Mouse (Mus musculus): ENCODE data around the gene Mcl1. TPM values are rescaled to one million over a fixed set of nuclear protein-coding genes. Genes with fewer than 3 reads are reported as not detected.
"Not testable (repeated sequence)": the region's sequence is repeated elsewhere in the genome, so short reads cannot be mapped to it uniquely, and the experiment has no call there.

The Mcl1 gene
- polyA plus RNA-seq, 1 experiment from 2014 or later: 66.8 TPM

DNA sequence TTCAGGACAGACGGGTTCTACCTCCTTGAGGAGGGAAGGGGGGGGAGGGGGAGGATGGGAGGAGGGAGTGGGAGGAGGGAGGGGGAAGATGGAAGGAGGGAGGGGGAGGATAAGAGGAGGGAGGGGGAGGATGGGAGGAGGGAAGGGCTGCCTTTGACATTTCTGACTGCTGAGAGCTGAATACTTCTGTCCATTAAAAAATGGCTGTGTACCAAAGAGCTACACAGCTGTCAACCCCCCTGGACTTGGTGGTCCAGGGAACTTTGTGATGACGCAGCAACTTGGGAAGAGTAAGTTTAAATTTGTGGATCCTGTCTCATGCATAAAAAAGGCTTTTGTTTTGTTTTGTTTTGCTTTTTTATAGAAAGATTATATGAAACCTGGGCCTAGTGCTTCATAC is 31.4 kb downstream of the Mcl1 start:
- Histone ChIP-seq H3K4me1 (replicated peaks; ENCODE audit: control insufficient read depth, insufficient read depth, low read length) (peaks cover 9% of the 10 kb centered on the region), H3K27me3 (ENCODE audit: control insufficient read depth, insufficient read depth, low read length) (peaks cover 2% of the 10 kb centered on the region; the same call in 1 of the 2 replicates), H3K9ac (ENCODE audit: low read length) (no peak overlapping the region), H3K36me3 (ENCODE audit: control insufficient read depth, insufficient read depth, low read length) (no peaks in the 10 kb centered on the region), H3K4me3 (ENCODE audit: low read depth, low read length) (no peak overlapping the region), H3K27ac (ENCODE audit: low read depth, low read length) (no peak overlapping the region), H3K9me3 (ENCODE audit: control insufficient read depth, low read length) (no peaks in the 10 kb centered on the region), H3K4me2 (ENCODE audit: low read depth, low read length, severe bottlenecking) (no peak overlapping the region)
- DNase-seq (ENCODE audit: low spot score): no peak
- 52% methylated on average over 2 of the region's 2 CpGs for WGBS
- ATAC-seq (replicated peaks; ENCODE audit: low FRiP score): no peak

DNA sequence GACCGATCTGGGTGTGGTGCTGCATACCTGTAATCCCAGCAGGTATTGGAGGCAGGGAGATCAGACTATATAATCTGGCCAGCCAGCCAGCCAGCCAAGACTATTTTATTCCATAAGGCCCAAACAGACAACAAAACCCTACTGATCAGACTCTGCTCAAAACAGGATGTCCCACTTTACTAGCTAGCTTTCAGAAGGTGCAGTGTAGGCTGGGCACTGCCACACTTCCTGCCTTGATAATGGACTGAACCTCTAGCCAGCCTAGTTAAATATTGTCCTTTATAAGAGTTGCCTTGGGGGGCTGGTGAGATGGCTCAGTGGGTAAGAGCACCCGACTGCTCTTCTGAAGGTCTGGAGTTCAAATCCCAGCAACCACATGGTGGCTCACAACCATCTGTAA is 32.0 kb downstream of the Mcl1 start:
- H3K9ac ChIP-seq (ENCODE audit: low read length); H3K27ac ChIP-seq (ENCODE audit: low read depth, low read length); H3K36me3 ChIP-seq (ENCODE audit: control insufficient read depth, insufficient read depth, low read length); H3K4me1 ChIP-seq (replicated peaks; ENCODE audit: control insufficient read depth, insufficient read depth, low read length); H3K4me2 ChIP-seq (ENCODE audit: low read depth, low read length, severe bottlenecking); H3K4me3 ChIP-seq (ENCODE audit: low read depth, low read length); H3K27me3 ChIP-seq (ENCODE audit: control insufficient read depth, insufficient read depth, low read length); DNase-seq (ENCODE audit: low spot score); ATAC-seq (replicated peaks; ENCODE audit: low FRiP score); H3K9me3 ChIP-seq (ENCODE audit: control insufficient read depth, low read length): not testable (repeated sequence)
- WGBS: 97% methylated on average over 2 of the region's 2 CpGs

DNA sequence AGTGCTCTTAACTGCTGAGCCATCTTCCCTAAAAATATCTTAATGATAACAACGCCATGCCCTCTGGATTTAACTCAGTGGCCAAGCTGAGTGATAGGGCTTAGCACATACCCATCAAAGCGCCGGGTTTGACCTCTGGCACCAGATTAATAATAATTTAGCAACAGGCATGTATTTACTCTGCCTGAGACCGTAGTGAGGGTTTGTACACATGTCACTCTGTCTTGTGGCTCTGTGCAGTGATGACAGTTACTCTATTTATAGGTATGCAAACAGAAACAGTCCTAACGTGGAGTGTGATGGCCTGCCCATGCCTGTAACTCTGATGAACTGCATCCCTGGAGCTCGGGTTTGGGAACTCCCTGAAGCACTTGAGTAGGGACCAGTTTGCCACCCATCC is 34.1 kb downstream of the Mcl1 start:
- Histone ChIP-seq H3K9ac (ENCODE audit: low read length) (no peak overlapping the region), H3K4me1 (replicated peaks; ENCODE audit: control insufficient read depth, insufficient read depth, low read length) (peaks cover 2% of the 10 kb centered on the region), H3K27me3 (ENCODE audit: control insufficient read depth, insufficient read depth, low read length) (0 out of 2 replicates have a peak, but pooled peaks cover 2% of the 10 kb centered on the region), H3K4me3 (ENCODE audit: low read depth, low read length) (no peak overlapping the region), H3K4me2 (ENCODE audit: low read depth, low read length, severe bottlenecking) (no peak overlapping the region), H3K36me3 (ENCODE audit: control insufficient read depth, insufficient read depth, low read length) (no peaks in the 10 kb centered on the region), H3K27ac (ENCODE audit: low read depth, low read length) (no peak overlapping the region), H3K9me3 (ENCODE audit: control insufficient read depth, low read length) (no peaks in the 10 kb centered on the region)
- 90% methylated on average over 6 of the region's 6 CpGs for WGBS
- ATAC-seq (replicated peaks; ENCODE audit: low FRiP score) (no peak), DNase-seq (ENCODE audit: low spot score) (no peak)

DNA sequence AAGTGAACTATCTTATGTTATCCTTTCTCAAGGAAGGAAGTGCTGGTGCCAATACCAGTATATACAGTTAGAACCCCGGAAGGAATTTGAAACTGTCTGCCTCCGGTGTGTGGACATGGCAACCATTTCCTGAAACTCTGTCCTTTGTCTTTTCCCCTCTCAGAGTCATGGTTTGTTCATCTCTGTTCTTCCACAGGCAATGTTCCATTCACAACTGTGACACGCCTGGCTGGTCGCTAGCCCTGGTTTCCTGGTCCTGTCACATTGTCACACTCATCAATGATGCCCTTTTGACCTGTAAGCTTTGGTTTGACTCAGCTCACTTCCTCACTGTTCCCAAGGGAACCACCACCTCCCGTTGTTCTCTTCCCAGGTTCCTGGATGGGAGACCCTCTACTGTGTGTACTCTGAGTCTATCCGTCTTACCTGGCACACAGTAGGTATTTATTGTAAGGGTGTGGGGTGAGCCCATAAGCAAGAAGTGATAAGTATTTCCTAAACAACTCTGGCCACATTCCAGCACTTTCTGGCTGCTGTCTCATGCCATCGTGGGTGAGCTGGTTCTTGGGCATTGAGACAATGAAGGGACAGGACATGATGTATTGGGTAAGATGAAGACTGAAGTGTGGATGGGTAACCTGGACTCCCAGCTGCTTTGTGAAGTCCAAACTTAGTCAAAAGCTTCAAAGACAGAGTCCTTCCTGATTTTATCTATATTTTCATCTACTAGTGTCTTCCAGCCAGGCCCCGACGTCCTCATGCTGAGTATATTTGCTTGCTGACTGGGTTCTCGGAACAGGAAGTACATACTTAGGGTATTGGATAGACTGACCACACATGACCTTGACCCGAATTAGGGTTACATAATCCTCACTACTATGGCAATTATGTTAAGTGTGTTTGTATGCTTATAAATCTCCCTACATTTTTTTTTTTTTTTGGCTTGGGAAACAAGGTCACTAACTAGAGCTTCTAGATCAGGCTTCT is 35.5 kb downstream of the Mcl1 start:
- Histone ChIP-seq H3K9me3 (ENCODE audit: control insufficient read depth, low read length) (no peaks in the 10 kb centered on the region), H3K4me1 (replicated peaks; ENCODE audit: control insufficient read depth, insufficient read depth, low read length) (no peaks in the 10 kb centered on the region), H3K9ac (ENCODE audit: low read length) (no peak overlapping the region), H3K4me3 (ENCODE audit: low read depth, low read length) (no peak overlapping the region), H3K27ac (ENCODE audit: low read depth, low read length) (no peak overlapping the region), H3K36me3 (ENCODE audit: control insufficient read depth, insufficient read depth, low read length) (no peaks in the 10 kb centered on the region), H3K4me2 (ENCODE audit: low read depth, low read length, severe bottlenecking) (no peak overlapping the region), H3K27me3 (ENCODE audit: control insufficient read depth, insufficient read depth, low read length) (no peaks in the 10 kb centered on the region)
- 80% methylated on average over 11 of the region's 11 CpGs for WGBS
- DNase-seq (ENCODE audit: low spot score) (no peak), ATAC-seq (replicated peaks; ENCODE audit: low FRiP score) (no peak)

DNA sequence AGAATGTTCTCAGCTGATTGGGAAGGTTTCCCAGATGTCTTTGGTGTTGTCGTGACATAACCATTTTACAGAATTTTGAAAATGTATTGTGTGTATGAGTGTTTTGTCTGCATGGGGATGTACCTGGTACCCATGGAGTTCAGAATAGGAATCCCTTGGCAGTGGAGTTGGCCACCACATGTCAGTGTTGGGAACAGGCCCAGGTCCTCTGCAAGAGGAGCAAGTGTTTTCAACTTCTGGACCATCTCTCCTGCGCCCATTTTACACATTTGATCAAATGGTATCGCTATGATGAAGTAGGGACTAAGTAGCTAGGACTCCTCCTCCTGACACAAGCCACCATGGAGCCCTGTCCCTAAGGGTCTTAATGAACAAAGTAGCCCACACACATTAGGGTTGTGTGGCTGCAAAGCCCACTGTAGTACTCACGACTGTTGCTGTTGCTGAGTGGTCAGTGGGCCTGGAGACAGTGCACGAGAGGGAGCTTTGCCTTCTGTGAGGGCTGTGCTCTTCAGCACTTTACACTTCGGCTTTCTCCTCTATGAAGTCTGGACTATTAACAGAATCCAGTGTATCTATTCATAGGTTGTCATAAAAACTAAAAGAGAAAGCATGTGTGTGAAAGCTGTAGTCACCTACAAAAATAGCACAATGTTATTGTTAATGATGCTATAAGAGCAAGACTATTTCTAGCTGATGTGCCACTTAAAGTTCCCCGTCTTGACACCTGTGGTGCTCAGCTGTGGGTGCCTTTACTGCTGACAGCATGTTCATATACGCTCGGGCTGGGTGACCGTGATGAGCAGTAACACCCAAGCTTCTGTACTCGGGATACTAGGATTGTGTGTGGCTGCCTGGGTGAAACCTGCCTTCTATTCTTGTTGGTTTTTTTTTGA is 36.5 kb downstream of the Mcl1 start:
- no peaks in the 10 kb centered on the region for H3K27me3 ChIP-seq (ENCODE audit: control insufficient read depth, insufficient read depth, low read length)

DNA sequence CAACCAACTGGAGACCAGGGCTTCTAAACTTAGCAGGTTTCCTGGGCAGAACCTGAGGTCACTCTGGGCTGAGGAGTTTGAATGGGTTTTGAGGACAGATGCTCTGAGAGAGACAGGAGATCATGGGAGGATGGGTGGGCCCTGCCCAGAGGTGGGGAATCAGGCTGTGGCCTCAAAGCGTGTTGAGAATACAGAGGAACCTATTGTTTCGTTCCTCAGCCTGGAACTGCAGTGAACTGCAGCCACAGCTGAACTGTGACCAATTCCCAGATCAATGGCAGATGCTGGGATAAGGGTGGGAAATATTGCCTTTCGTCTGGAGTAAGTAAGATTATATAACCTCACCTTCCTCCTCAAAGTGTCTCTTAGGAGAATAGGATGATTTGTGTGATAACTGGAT is 37.2 kb downstream of the Mcl1 start:
- Histone ChIP-seq H3K27ac (ENCODE audit: low read depth, low read length) (no peak overlapping the region), H3K4me2 (ENCODE audit: low read depth, low read length, severe bottlenecking) (no peak overlapping the region), H3K4me3 (ENCODE audit: low read depth, low read length) (no peak overlapping the region), H3K36me3 (ENCODE audit: control insufficient read depth, insufficient read depth, low read length) (no peaks in the 10 kb centered on the region), H3K9ac (ENCODE audit: low read length) (no peak overlapping the region), H3K27me3 (ENCODE audit: control insufficient read depth, insufficient read depth, low read length) (no peaks in the 10 kb centered on the region), H3K4me1 (replicated peaks; ENCODE audit: control insufficient read depth, insufficient read depth, low read length) (no peaks in the 10 kb centered on the region; the same call in 1 of the 2 replicates), H3K9me3 (ENCODE audit: control insufficient read depth, low read length) (no peaks in the 10 kb centered on the region)
- no peak for ATAC-seq (replicated peaks; ENCODE audit: low FRiP score)
- WGBS: 64% methylated on average over 3 of the region's 3 CpGs
- no peak for DNase-seq (ENCODE audit: low spot score)

More for the DNA sequence above, 36.5 kb downstream of the Mcl1 start:
- H3K9ac ChIP-seq (ENCODE audit: low read length): no peak overlapping the region
- no peak overlapping the region for H3K4me3 ChIP-seq (ENCODE audit: low read depth, low read length)
- WGBS: 85% methylated on average over 11 of the region's 11 CpGs
- no peaks in the 10 kb centered on the region for H3K9me3 ChIP-seq (ENCODE audit: control insufficient read depth, low read length)
- H3K4me1 ChIP-seq (replicated peaks; ENCODE audit: control insufficient read depth, insufficient read depth, low read length): no peaks in the 10 kb centered on the region
- no peak overlapping the region for H3K27ac ChIP-seq (ENCODE audit: low read depth, low read length)
- ATAC-seq (replicated peaks; ENCODE audit: low FRiP score): no peak
- DNase-seq (ENCODE audit: low spot score): no peak
- H3K4me2 ChIP-seq (ENCODE audit: low read depth, low read length, severe bottlenecking): no peak overlapping the region
- H3K36me3 ChIP-seq (ENCODE audit: control insufficient read depth, insufficient read depth, low read length): no peaks in the 10 kb centered on the region

DNA sequence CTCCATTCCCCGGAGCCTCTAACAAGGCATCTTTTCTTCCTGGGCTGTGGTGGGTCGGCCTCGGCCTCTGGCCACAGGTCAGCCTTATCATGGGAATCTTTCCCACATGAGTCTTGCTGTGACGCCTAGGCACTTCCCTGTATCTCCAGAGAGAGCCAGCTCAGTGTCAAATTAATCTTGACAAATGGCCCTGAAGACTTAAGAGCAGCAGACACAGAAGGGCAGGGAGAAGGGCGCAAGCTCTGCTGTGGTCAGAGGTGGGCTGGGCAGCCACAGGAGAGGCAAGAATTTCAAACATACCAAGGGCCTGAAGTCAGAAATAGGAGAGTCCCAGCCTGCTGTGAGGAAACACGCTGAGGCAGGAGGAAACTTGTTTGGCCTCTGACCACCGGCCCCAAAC is 37.8 kb downstream of the Mcl1 start:
- H3K4me3 ChIP-seq (ENCODE audit: low read depth, low read length): no peak overlapping the region
- H3K36me3 ChIP-seq (ENCODE audit: control insufficient read depth, insufficient read depth, low read length): no peaks in the 10 kb centered on the region
- no peaks in the 10 kb centered on the region for H3K9me3 ChIP-seq (ENCODE audit: control insufficient read depth, low read length)
- no peak overlapping the region for H3K27ac ChIP-seq (ENCODE audit: low read depth, low read length)
- no peaks in the 10 kb centered on the region; the same call in 1 of the 2 replicates for H3K4me1 ChIP-seq (replicated peaks; ENCODE audit: control insufficient read depth, insufficient read depth, low read length)
- 51% methylated on average over 7 of the region's 7 CpGs for WGBS
- no peak for ATAC-seq (replicated peaks; ENCODE audit: low FRiP score)
- no peak overlapping the region for H3K9ac ChIP-seq (ENCODE audit: low read length)
- H3K27me3 ChIP-seq (ENCODE audit: control insufficient read depth, insufficient read depth, low read length): no peaks in the 10 kb centered on the region
- no peak for DNase-seq (ENCODE audit: low spot score)
- no peak overlapping the region for H3K4me2 ChIP-seq (ENCODE audit: low read depth, low read length, severe bottlenecking)

DNA sequence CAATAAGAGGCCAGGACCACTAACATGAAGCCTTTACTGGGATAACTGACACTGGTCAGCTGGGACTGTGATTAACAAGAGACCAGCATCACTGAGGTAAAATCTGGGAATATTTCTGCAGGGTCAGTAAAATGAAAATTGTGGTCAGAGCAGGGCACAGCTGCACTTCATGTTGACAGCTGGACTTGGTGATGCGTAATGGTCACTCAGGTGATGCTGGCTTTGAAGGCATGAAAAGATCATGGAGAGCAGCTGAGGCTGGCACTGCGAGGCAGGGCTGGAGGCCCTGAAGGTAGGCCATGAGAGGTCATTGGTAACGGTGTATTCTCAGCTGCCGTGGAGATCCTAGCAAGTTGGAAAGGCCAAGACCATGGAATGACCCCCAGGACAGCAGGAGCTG is 39.7 kb downstream of the Mcl1 start:
- no peak overlapping the region for H3K4me2 ChIP-seq (ENCODE audit: low read depth, low read length, severe bottlenecking)
- peaks cover 2% of the 10 kb centered on the region for H3K4me1 ChIP-seq (replicated peaks; ENCODE audit: control insufficient read depth, insufficient read depth, low read length)
- no peak overlapping the region for H3K9ac ChIP-seq (ENCODE audit: low read length)
- DNase-seq (ENCODE audit: low spot score) (no peak), ATAC-seq (replicated peaks; ENCODE audit: low FRiP score) (no peak)
- 90% methylated on average over 4 of the region's 4 CpGs for whole genome bisulfite sequencing
- H3K36me3 ChIP-seq (ENCODE audit: control insufficient read depth, insufficient read depth, low read length): no peaks in the 10 kb centered on the region
- H3K4me3 ChIP-seq (ENCODE audit: low read depth, low read length): no peak overlapping the region
- no peak overlapping the region for H3K27ac ChIP-seq (ENCODE audit: low read depth, low read length)
- no peaks in the 10 kb centered on the region for H3K9me3 ChIP-seq (ENCODE audit: control insufficient read depth, low read length)
- H3K27me3 ChIP-seq (ENCODE audit: control insufficient read depth, insufficient read depth, low read length): no peaks in the 10 kb centered on the region
